Mouse (Mus musculus): ENCODE results near the gene Prm3.
"Not testable (repeated sequence)": the region's sequence is repeated elsewhere in the genome, so short reads cannot be mapped to it uniquely, and the experiment has no call there.

Prm3 gene

GRCm38 (mm10) chr16:10790702-10791101 lies at the start of gene Prm3:
Gene Prm3, minus strand, starts transcription at chr16:10790914.
- no peak for DNase-seq

DNA sequence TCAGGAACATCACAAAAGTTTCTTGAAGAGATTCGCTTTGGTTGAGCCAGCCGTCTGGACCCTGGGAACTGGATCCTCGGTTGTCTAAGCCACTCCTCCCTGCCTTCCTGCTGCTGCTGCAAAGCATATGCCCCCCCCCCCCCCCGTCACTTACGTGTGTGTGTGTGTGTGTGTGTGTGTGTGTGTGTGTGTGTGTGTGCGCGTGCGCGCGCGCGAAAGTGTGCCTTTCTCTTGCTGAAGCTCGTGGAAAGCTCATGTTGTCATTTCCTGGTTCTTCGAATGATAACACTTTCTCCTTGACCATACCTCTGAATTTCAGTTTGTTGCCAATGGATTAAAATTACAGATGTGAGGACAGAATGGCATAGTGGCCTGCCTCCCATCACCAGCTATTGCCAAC lies 49.3 kb upstream of the Prm3 start:
- DNase-seq: no peak

DNA sequence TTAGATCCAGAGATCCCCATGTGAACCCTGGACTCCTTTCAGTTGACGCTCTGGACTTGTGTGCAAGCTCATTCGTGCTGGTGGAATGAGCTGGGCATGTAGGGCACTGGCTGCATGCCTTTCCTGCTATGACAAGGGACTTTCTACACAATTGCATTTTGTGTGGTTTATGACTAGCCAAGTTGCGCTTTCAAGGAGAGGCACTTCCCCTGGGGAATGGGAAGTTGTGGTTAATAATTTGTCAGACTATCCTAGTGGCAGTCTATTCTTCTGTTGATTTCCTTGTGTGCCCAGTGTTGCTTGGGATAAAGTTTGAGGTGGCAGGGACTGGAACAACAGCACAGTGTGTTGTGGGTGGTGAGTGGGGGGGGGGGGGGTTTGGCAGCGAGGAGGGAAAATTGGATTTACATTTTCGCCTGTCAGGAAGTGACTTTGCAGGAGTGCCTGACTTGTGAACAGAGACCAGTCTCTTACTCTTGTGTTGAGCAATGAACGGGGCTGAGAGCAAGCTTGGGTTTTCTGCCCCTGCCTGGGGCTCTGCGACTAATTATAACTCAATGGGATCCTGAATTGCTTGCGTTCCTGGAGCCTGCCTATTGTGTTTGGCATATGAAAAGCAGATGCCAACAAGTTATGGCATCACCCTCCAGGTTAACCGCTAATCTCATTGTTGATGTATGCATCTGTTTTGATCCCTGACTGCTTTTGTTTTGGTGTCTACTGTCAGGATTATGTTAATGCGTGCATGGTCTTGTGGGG lies 48.0 kb upstream of the Prm3 start:
- no peak for DNase-seq

DNA sequence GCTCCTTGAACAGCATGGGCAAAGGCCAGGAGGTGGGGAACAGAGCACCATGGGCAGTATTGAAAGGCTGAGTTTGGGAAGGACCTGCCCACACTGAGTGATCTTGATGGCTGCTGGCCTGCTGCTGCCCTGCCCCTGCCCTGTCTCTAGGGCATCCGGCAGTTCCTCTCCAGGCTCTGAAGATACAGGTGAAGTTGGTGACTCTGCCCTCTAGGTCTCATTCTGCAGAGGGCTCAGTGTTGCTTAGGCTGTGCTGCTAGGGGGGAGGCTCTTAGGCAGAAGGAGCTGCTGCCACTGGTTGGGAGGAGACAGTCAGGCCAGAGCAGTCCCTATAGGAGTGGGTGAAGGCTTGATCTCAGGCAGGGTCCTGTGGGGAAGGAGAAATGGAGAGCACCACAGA lies 47.2 kb upstream of the Prm3 start:
- no peak for DNase-seq

DNA sequence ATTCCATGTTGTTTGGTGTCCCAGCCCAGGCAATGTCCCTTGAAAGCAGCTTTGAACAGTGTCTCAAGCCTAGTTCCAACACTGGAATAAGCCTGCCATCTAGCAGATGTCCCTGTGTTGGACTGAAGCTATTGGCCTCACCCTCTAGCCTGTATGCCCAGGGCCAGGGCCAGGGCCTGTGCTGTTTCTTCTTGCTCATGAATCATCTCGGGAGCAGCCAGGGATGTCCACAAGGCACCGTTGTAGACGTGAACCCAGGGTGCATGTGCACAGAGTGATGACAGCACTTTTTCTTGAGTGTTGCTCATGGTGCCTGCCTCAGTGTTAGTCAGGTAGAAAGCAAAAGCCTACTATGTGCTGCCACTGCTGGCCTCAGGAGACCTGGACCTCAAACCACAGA lies 46.5 kb upstream of the Prm3 start:
- no peak for DNase-seq

- no peak for DNase-seq
Measured at GRCm38 (mm10) chr16:10836388-10836787, 45.7 kb upstream of the Prm3 start.

DNA sequence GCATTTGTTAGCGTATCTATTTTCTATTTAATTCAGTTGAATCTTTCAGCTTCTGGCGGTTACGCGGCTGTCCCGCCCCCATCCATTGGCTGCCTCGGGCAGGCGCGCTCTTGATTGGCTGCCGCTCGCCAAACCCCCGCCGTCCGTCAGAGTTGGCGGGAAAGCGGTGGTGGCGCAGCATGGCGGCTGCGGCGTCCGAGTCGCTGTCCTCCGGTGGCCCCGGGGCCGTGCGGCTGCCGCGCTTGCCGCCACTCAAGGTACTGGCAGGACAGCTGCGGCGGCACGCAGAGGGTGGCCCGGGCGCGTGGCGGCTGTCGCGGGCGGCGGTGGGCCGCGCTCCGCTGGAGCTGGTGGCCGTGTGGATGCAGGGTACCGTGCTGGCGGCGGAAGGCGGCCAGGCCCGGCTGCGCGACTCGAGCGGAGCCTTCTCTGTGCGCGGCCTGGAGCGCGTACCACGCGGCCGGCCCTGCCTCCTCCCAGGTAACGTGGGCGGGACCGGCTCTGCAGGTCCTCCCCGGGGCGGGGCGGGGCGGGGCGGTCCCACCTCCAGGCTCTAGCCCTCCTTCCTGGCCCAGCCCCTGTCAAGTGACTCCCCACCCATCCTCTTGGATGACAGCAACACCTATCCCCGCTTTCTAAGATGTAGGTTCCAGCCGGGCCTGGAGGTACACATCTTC lies 44.3 kb upstream of the Prm3 start, which contains the start of gene Rmi2:
Rmi2 (plus strand) TSS at position 149 of the 677 bp plus-strand sequence.
- DNase-seq: peak; percentile 87

DNA sequence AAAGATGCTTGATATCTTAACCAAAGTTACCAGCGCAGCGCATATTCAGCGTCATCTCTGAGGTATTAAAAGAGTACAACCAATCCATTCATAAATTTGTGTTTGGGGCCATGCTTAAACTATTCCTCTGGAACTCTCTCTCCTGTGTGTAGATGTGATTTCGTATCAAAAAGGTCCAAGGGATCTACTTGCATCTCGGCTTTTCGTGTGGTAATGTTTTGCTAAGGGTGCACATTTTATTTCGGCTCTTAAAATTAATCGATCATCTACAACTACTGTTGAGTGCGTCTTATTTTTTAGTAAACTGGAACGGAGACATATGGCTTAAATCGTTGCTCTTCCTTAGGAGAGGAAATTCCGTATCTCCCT lies 43.8 kb upstream of the Prm3 start:
- DNase-seq: no peak

GRCm38 (mm10) chr16:10828461-10828805 lies 37.7 kb upstream of the Prm3 start:
- DNase-seq: no peak

- no peak for DNase-seq
Measured at GRCm38 (mm10) chr16:10827766-10828460, 37.2 kb upstream of the Prm3 start.

DNA sequence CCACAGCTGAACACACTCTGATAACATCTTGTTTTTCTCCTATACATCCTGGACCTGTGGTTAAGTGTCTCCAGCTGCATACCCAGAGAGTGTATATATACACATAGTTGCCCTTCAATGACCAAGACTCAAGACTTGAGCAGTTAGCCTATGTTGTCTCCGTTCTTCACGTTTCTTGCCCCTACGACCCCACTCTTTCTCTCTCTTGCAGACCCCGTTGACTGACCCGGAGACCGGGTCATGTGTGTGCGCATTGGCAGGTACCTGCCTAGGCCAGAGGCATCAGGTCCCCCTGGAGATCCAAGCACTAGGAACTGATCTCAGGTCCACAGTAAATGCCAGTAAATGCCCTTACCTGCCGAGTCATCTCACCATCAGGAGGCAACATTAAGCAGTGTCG lies 36.6 kb upstream of the Prm3 start:
- DNase-seq: no peak

GRCm38 (mm10) chr16:10825840-10826239 lies 35.1 kb upstream of the Prm3 start:
- DNase-seq: no peak

DNA sequence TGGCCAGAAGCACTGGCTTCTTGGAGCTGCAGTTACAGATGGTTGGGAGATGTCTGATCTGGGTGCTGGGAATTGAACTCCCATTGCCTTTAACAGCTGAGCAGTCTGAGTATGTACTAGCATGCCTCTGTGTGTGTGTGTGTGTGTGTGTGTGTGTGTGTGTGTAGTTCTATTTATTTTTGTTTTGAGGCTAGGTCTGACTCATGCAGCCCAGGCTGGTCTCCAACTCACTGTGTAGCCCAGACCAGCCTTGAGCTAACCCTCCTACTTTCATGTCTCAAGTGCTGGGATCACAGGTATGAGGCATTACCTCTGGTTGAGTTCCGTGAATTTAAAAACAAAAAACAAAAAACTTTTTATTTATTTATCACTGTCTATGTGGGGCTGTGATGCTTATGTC lies 33.8 kb upstream of the Prm3 start:
- DNase-seq: no peak

DNA sequence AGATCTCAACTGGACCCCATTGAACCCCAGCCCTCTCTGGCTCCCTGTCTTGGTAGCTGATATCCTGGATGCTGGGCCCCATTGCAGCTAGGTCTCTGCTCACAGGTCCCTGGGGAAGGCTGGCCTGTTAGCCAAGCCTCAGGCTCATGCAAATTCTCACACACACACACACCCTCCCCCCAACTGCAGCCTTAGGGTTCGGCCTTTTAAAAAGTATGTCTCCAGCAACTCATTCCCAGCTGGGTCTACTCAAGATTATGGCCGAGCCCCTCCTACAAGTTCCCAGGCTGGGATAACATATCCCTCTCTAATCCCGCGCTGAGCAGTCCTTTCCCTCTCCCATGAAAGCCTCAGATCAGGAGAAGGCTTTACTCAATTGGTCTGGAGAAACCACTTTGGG lies 30.7 kb upstream of the Prm3 start:
- DNase-seq: no peak

DNA sequence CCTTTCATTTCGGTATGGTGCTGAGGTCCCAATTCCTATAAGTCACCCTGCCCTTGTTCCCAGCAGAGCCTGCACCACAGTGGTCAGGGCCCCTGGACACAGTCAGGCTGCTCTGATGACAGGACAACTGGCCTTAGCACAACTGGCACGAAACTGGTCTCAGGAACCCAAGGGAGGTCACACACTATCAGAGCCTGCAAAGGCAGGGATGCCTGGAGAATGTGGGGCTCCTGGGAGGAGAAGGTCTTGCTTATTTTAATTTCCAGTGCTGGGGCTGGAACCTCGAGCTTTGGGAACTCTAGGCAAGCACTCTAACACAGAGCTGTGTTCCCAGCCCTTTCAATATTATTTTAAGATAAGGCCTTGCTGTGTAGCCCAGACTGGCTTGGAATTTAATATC lies 29.3 kb upstream of the Prm3 start:
- no peak for DNase-seq

GRCm38 (mm10) chr16:10818579-10819135 lies 27.9 kb upstream of the Prm3 start:
- no peak for DNase-seq

DNA sequence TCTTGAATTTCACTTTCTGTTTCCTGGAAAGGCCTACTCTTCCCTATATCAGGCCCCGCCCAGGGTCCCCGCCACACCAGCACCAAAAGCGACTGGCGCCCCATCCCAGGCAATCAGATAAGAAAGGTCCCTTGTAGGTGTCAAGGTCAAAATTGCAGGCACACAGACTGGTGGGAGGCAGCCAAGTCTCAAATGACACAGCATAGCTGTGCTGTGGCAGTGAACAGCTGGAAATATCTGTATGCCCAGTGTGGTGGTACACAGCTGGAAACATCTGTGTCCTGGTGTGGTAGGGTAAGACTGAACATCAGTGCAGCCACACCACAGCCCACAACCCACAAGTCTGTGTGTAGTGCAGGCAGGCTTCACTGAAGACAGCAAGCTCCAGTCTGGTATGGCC lies 24.1 kb upstream of the Prm3 start:
- no peak for DNase-seq

DNA sequence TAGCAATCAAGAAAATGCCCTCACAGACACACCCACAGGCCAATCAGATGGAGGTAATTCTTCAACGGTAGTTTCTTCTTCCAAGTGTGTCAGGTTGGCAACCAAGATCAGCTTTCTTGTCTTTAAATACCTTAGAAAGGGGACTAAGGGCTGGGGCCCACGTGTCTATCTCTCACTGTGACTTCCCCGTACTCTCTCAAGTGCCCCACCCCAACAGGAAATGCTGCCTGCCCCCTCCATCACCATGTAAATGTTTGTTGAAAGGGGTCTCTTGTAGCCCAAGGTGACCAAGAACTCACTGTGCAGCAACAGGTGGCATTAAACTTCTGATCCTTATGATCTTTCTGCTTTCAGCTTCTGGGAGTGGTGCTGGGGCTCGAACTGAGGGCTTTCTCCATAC lies 23.0 kb upstream of the Prm3 start:
- no peak for DNase-seq

GRCm38 (mm10) chr16:10812865-10813371 lies 22.2 kb upstream of the Prm3 start, which contains the start of gene Gm11172:
Gene Gm11172, plus strand, starts transcription at chr16:10812915.
- no peak for DNase-seq

GRCm38 (mm10) chr16:10810376-10810775 lies 19.7 kb upstream of the Prm3 start:
- peak; percentile 25 for DNase-seq

- DNase-seq: no peak
Measured at GRCm38 (mm10) chr16:10805789-10806527, 15.2 kb upstream of the Prm3 start, which contains the start of gene Prm1. Gene Prm1, minus strand, starts transcription at chr16:10805839.

GRCm38 (mm10) chr16:10802420-10802819 lies 11.7 kb upstream of the Prm3 start:
- DNase-seq: not testable (repeated sequence)

GRCm38 (mm10) chr16:10796034-10796433 lies 5.3 kb upstream of the Prm3 start, which contains the start of gene Prm2:
Gene Prm2, minus strand, starts transcription at chr16:10796134.
- no peak for DNase-seq
